Mouse (Mus musculus) stomach, embryonic 15.5 days (tissue): Measurements from ENCODE around the gene Abcg5. TPM values are rescaled to one million over a fixed set of nuclear protein-coding genes. Genes with fewer than 3 reads are reported as not detected.
A peak's percentile ranks its signal among the peaks of the same experiment; 100 is the strongest.

Source experiments
- ATAC-seq: fragments of 200-750 bp; cut with Nextera tagmentation; 2 replicates; pipeline ENCODE4 v1.8.0; 2017; ENCODE audit warnings: low read depth, moderate number of reproducible peaks, moderate TSS enrichment; ENCODE audit not compliant: insufficient read depth, low FRiP score
- H3K27ac ChIP-seq: fragments of 300-500 bp; sonication (generic); 2 replicates; pipeline ENCODE4 v1.5.1; 2015; ENCODE audit warnings: mild to moderate bottlenecking, inconsistent platforms
- H3K27me3 ChIP-seq: fragments of 300-500 bp; sonication (generic); replicated peaks from 2 replicates; pipeline ENCODE4 v1.6.1; 2015; ENCODE audit warnings: inconsistent platforms
- H3K36me3 ChIP-seq: fragments of 300-500 bp; sonication (generic); 2 replicates; pipeline ENCODE4 v1.6.1; 2015; ENCODE audit warnings: inconsistent platforms
- H3K4me1 ChIP-seq: fragments of 300-500 bp; sonication (generic); 2 replicates; pipeline ENCODE4 v1.6.1; 2015; ENCODE audit warnings: inconsistent platforms
- H3K4me2 ChIP-seq: fragments of 300-500 bp; sonication (generic); 2 replicates; pipeline ENCODE4 v1.6.1; 2015; ENCODE audit warnings: mild to moderate bottlenecking, inconsistent platforms
- H3K4me3 ChIP-seq: fragments of 300-500 bp; sonication (generic); replicated peaks from 2 replicates; pipeline ENCODE4 v1.5.1; 2015; ENCODE audit warnings: inconsistent platforms
- H3K9ac ChIP-seq: fragments of 300-500 bp; sonication (generic); 2 replicates; pipeline ENCODE4 v1.6.1; 2015; ENCODE audit warnings: inconsistent platforms
- H3K9me3 ChIP-seq: fragments of 300-500 bp; sonication (generic); 2 replicates; pipeline ENCODE4 v1.6.1; 2016; ENCODE audit warnings: inconsistent platforms
- WGBS: fragments of 180-500 bp; shearing (Covaris S2); methylation state at CpG from one replicate; pipeline ENCODE4 v1.1.7; 2015; 5-methylcytosine and 5-hydroxymethylcytosine counted together
- polyA plus RNA-seq: library from polyadenylated mRNA; unstranded; fragments of >200 nt; fragmentation: Nextera tagmentation; extraction: Ambion mirVana; gene quantifications from 2 replicates; pipeline ENCODE4 v1.2.1, GENCODE M21; 2015

The Abcg5 gene
- polyA plus RNA-seq = 0.90 and 1.4 TPM in 2 replicates

DNA sequence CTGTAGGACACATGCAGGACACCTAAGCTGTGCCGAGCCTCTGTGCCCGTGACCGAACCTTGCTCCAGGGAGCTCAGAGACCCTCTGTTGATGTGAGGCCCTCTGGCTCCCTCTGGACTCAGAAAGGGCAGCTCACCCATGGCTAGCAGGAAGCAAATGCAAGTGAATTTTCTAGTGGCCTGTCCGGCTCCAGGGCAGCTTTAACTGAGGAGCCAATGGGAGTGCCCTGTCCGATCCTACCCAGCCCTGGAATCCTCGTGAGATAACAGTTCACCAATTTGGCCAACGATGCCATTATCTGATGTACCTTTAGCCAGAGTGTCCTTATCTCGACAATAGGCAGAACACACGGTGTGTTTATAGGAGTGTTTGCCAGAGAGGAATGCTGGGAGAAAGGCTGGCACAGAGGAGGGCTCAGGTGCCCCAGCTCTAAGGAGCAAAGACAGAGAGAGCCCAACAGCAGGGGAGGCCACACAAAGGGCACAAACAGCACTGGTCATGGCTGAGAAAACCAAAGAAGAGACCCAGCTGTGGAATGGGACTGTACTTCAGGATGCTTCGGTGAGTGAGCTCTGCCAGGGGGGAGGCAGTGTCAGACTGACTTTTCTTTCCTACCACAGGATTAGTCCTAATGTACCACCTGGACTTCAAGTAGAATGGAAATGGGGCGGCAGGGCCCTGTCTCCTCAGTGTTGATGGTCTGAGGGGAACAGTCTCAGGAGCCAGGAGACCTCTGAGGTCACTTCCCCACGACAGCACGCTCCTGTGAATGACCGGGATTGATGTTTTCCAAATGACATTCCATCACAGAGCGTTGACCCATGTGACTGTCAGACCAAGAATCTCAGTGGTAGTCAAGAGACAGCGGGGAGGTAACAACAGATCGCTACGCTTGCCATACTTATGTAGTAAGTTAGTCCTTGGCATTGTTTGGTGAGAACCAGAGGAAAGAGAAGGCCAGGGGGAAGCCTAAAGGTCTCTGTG lies at the start of gene Abcg5:
Abcg5 (minus strand) TSS at position 278 of the 984 bp plus-strand sequence.
- H3K9me3 ChIP-seq = no peaks in the 10 kb centered on the region
- no peak for ATAC-seq
- H3K4me1 ChIP-seq = no peaks in the 10 kb centered on the region
- no peak within 1 kb of the TSS for H3K27ac ChIP-seq
- no peaks in the 10 kb centered on the region for H3K27me3 ChIP-seq
- no peak within 1 kb of the TSS for H3K4me3 ChIP-seq
- 66% methylated on average over 18 of the region's 18 CpGs for WGBS
- no peaks in the 10 kb centered on the region for H3K36me3 ChIP-seq
- no peak within 1 kb of the TSS for H3K9ac ChIP-seq
- H3K4me2 ChIP-seq = no peak within 1 kb of the TSS

DNA sequence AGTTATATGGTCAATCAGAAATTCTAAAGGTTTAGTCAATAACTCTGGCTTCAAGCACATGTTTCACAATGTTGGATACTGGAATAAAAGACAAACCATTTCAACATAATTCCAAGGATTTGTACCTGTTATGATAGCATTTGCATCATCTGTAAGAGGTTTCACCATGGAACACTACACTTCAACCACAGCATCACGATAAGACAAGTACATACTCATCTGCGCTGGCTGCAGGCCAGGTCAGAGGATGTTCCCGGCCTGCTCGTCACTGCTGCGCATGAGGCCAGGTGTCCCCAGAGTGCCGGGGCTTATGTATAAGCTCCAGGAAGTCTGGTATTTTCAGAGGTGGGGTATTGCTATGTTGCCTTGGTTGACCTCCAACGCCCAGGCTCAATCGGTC lies 49.8 kb upstream of the Abcg5 start:
- no peak for ATAC-seq
- Histone ChIP-seq H3K36me3 (peaks cover 12% of the 10 kb centered on the region; the same call in 1 of the 2 replicates), H3K9ac (no peak overlapping the region), H3K4me3 (no peak overlapping the region), H3K4me1 (no peaks in the 10 kb centered on the region), H3K4me2 (no peak overlapping the region), H3K27me3 (no peaks in the 10 kb centered on the region), H3K27ac (no peak overlapping the region), H3K9me3 (no peaks in the 10 kb centered on the region)
- WGBS = 87% methylated on average over 8 of the region's 8 CpGs

- 86% methylated on average over 12 of the region's 12 CpGs for WGBS
Observed at GRCm38 (mm10) chr17:84731361-84731760, 48.5 kb upstream of the Abcg5 start.

DNA sequence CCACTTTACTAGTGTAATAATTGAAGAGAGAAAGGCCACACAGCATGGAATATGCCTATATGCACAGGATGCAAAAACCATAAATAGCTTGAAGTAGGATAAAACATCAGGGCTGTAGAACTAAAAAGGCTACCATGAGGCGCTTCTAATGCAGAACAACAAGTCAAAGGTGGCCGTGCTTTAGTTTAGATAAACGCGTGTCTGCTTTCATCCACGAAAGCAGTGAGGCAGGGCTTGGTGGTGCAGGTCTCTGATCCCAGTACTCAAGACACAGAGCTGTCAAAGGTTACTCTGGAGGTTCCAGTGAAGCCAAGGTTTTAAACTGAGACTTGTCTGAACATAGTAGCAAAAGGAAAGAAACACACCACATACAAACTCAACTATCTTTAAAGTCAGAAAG lies 46.3 kb upstream of the Abcg5 start:
- Histone ChIP-seq H3K27me3 (no peaks in the 10 kb centered on the region), H3K27ac (no peak overlapping the region), H3K4me2 (no peak overlapping the region), H3K36me3 (peaks cover 23% of the 10 kb centered on the region; the same call in 1 of the 2 replicates), H3K9me3 (no peaks in the 10 kb centered on the region), H3K9ac (no peak overlapping the region), H3K4me1 (no peaks in the 10 kb centered on the region), H3K4me3 (no peak overlapping the region)
- no peak for ATAC-seq
- WGBS = 81% methylated on average over 5 of the region's 5 CpGs

More at GRCm38 (mm10) chr17:84731361-84731760, 48.5 kb upstream of the Abcg5 start:
- Histone ChIP-seq H3K4me3 (no peak overlapping the region), H3K27ac (no peak overlapping the region), H3K4me1 (no peaks in the 10 kb centered on the region), H3K9me3 (no peaks in the 10 kb centered on the region), H3K36me3 (peaks cover 12% of the 10 kb centered on the region; the same call in 1 of the 2 replicates), H3K27me3 (no peaks in the 10 kb centered on the region), H3K4me2 (no peak overlapping the region), H3K9ac (no peak overlapping the region)
- ATAC-seq = no peak

DNA sequence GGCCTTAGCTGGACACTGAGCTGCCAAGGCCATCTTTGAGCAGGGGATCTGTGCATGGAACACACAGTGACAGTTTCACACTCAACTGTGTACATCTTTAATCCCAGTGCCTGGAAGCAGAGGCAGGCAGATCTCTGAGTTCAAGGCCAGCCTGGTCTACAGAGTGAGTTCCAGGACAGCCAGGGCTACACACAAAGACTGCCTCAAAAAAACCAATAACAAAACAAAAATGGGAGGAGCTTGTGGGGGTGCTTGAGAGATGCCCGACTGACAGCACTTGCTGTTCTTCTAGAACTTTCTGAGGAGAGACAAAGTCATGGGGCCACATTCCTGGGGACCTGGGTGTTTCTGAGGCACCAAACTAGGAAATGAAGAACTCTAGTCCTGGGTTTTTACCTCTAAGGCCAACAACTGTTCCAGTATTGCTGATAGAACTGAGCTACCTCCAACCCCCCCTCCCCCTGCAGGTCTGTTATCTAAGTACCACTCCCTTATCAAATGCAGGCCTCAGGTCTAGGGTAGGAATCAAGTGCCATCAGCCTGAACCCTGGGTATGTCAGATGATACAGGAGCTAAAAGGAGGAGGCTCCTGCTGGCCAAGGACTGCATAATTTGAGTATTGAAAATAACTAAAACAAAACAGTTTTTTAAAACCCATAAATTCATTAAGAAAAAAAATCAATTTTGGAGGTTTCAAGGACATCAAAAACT lies 45.5 kb upstream of the Abcg5 start:
- Histone ChIP-seq H3K27ac (no peak overlapping the region), H3K9ac (no peak overlapping the region), H3K27me3 (no peaks in the 10 kb centered on the region), H3K4me1 (no peaks in the 10 kb centered on the region), H3K36me3 (peaks cover 23% of the 10 kb centered on the region; the same call in 1 of the 2 replicates), H3K4me3 (no peak overlapping the region), H3K9me3 (no peaks in the 10 kb centered on the region), H3K4me2 (no peak overlapping the region)
- WGBS = 80% methylated on average over 1 of the region's 1 CpGs
- ATAC-seq = peak; percentile 89; the same call in 1 of the 2 replicates

- Histone ChIP-seq H3K27me3 (no peaks in the 10 kb centered on the region), H3K36me3 (peaks cover 22% of the 10 kb centered on the region), H3K4me2 (no peak overlapping the region), H3K4me3 (no peak overlapping the region), H3K27ac (no peak overlapping the region), H3K9me3 (no peaks in the 10 kb centered on the region), H3K9ac (no peak overlapping the region), H3K4me1 (no peaks in the 10 kb centered on the region)
- no peak for ATAC-seq
- 97% methylated on average over 3 of the region's 3 CpGs for WGBS
Observed at GRCm38 (mm10) chr17:84725163-84725562, 42.4 kb upstream of the Abcg5 start.

DNA sequence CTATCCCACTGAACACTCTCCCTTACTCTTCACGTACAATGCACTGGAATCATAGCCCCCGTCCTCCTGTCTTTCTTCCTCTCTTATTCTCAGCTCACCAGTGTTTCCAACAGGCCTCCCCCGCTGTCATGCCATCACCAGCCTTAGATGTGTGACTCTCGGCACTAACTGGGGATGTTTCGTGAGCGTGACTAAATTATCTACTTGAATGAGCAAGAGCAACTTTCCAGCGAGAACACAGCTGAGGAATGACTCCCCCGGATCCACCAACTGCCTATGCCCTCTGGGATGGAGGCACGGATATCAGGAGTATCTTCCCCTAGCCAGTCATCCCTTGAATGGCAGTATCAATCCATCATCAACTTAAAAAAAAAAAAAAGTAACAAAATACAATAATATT lies 41.2 kb upstream of the Abcg5 start:
- Histone ChIP-seq H3K36me3 (peaks cover 22% of the 10 kb centered on the region), H3K4me3 (no peak overlapping the region), H3K4me1 (no peaks in the 10 kb centered on the region), H3K27ac (no peak overlapping the region), H3K4me2 (no peak overlapping the region), H3K9ac (no peak overlapping the region), H3K27me3 (no peaks in the 10 kb centered on the region), H3K9me3 (no peaks in the 10 kb centered on the region)
- WGBS = 88% methylated on average over 9 of the region's 9 CpGs
- no peak for ATAC-seq

DNA sequence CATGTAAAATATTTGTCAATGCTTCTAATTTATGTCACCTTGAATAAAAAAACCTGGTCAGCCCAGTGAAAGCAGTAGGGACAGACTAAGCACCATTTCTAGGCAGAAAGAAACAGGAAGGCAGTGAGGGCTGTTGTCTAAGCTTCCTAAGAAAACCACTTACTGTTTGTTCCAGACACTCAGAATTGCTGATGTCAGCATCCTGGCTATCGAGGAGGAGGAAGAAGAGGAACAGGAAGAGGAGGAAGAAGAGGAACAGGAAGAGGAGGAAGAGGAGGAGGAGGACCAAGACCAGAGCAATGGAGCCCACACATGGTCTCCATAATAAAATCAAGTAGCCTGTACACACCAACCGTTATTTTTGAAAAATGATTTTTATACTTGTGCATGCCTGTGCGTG lies 36.3 kb upstream of the Abcg5 start:
- H3K9ac ChIP-seq = no peak overlapping the region
- no peaks in the 10 kb centered on the region for H3K4me1 ChIP-seq
- H3K4me2 ChIP-seq = no peak overlapping the region
- no peaks in the 10 kb centered on the region for H3K9me3 ChIP-seq
- no peaks in the 10 kb centered on the region for H3K27me3 ChIP-seq
- H3K27ac ChIP-seq = no peak overlapping the region
- peaks cover 14% of the 10 kb centered on the region for H3K36me3 ChIP-seq
- no peak overlapping the region for H3K4me3 ChIP-seq
- 74% methylated on average over 3 of the region's 3 CpGs for WGBS
- no peak for ATAC-seq

DNA sequence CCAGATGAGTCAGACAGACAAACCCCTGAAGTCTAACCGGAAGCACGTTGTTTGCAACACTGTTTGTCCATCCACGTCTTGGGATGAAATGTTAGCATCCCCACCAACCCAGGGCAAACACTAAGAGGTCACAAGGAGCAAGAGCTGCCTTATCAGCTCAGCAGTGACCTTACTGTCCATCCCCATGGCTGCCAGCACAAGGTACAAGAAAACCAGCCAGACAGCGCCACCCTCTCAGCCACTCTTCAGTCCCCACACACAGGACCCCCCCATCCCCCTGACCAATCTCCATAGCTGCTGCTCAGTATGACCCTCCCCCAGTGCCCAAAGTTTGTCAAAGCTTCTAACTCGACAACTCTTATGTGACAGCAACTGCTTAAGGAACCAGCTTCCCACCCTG lies 34.6 kb upstream of the Abcg5 start:
- H3K36me3 ChIP-seq = peaks cover 18% of the 10 kb centered on the region
- ATAC-seq = no peak
- H3K27ac ChIP-seq = no peak overlapping the region
- no peak overlapping the region for H3K9ac ChIP-seq
- no peaks in the 10 kb centered on the region for H3K9me3 ChIP-seq
- 80% methylated on average over 5 of the region's 5 CpGs for WGBS
- H3K4me2 ChIP-seq = no peak overlapping the region
- H3K27me3 ChIP-seq = no peaks in the 10 kb centered on the region
- no peaks in the 10 kb centered on the region for H3K4me1 ChIP-seq
- no peak overlapping the region for H3K4me3 ChIP-seq

DNA sequence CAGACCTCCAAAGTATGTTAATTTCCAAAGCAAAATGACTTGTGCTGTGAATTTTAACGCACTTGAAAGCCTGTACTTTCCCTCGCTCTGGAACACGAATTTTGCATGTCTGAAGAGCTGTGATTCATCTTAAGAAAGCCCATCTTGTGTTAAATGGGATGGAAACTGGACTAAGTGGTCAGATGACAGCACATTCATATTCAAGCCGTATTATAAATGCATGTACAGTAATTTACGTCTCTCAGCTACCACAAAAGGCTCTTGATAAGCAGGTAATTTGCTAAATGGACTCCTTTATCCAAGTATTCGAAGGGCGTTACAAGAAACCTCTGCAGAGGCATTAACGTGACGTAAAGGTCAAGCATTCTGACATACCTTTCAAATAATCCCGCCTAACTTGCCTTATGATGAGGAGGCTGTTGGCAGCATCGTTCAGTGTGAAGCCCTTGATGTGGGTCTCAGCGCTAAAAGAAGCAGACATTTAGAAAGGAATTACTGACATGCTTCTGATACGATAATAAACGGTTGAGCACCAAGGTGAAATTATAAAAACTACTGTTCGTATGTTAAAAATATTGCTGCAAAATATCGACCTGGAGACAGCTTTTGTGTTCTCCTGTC lies 33.6 kb upstream of the Abcg5 start:
- WGBS = 60% methylated on average over 16 of the region's 16 CpGs
- Histone ChIP-seq H3K27ac (no peak overlapping the region), H3K4me3 (no peak overlapping the region), H3K27me3 (no peaks in the 10 kb centered on the region), H3K4me2 (no peak overlapping the region), H3K9ac (no peak overlapping the region), H3K9me3 (no peaks in the 10 kb centered on the region), H3K36me3 (peaks cover 9% of the 10 kb centered on the region; the same call in 1 of the 2 replicates), H3K4me1 (no peaks in the 10 kb centered on the region)
- no peak for ATAC-seq

DNA sequence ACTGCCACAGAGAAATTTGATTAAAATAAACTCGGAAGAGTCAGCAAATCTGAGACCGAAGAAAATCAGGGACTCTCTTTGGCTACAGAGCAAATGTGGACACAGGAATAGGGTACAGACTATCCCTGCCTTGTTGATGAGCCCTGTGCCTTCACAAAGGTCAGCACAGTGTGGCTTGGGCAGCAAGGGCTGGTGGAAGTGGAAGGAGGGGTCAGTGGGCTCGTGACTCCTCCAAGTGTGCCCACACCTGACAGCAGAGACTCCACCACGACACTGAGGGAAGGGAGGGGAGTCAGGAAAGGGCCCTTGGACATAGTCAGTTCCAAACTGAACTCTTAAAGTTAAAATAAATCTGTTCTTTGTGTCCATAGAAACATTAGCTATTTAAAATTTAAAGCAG lies 32.1 kb upstream of the Abcg5 start:
- WGBS = 72% methylated on average over 4 of the region's 4 CpGs
- Histone ChIP-seq H3K27ac (no peak overlapping the region), H3K9me3 (no peaks in the 10 kb centered on the region), H3K4me2 (no peak overlapping the region), H3K36me3 (peaks cover 8% of the 10 kb centered on the region; the same call in 1 of the 2 replicates), H3K4me1 (no peaks in the 10 kb centered on the region), H3K27me3 (no peaks in the 10 kb centered on the region), H3K4me3 (no peak overlapping the region), H3K9ac (no peak overlapping the region)
- no peak for ATAC-seq
